Mouse (Mus musculus) lung, embryonic 15.5 days (tissue): Measurements from ENCODE around the gene Tipin. TPM values are rescaled to one million over a fixed set of nuclear protein-coding genes. Genes with fewer than 3 reads are reported as not detected.
"Not testable (repeated sequence)": the region's sequence is repeated elsewhere in the genome, so short reads cannot be mapped to it uniquely, and the experiment has no call there.

Experiments
- ATAC-seq: fragments of 200-750 bp; cut with Nextera tagmentation; 2 replicates; pipeline ENCODE4 v1.8.0; 2017; ENCODE audit warnings: moderate number of reproducible peaks, borderline replicate concordance; ENCODE audit not compliant: low FRiP score, low TSS enrichment; ENCODE audit errors: extremely low read depth
- H3K27ac ChIP-seq: fragments of 300-500 bp; sonication (generic); 2 replicates; pipeline ENCODE4 v1.5.1; 2015; ENCODE audit warnings: moderate library complexity, mild to moderate bottlenecking, inconsistent platforms
- H3K27me3 ChIP-seq: fragments of 300-500 bp; sonication (generic); 2 replicates; pipeline ENCODE4 v1.6.1; 2015; ENCODE audit warnings: inconsistent platforms
- H3K36me3 ChIP-seq: fragments of 300-500 bp; sonication (generic); 2 replicates; pipeline ENCODE4 v1.6.1; 2015; ENCODE audit warnings: inconsistent platforms
- H3K4me1 ChIP-seq: fragments of 300-500 bp; sonication (generic); 2 replicates; pipeline ENCODE4 v1.6.1; 2015; ENCODE audit warnings: inconsistent platforms
- H3K4me2 ChIP-seq: fragments of 300-500 bp; sonication (generic); 2 replicates; pipeline ENCODE4 v1.6.1; 2015; ENCODE audit warnings: inconsistent platforms, mild to moderate bottlenecking, moderate library complexity
- H3K4me3 ChIP-seq: fragments of 300-500 bp; sonication (generic); 2 replicates; pipeline ENCODE4 v1.5.1; 2015; ENCODE audit warnings: mild to moderate bottlenecking, inconsistent platforms
- H3K9ac ChIP-seq: fragments of 300-500 bp; sonication (generic); 2 replicates; pipeline ENCODE4 v1.6.1; 2015; ENCODE audit warnings: inconsistent platforms
- H3K9me3 ChIP-seq: fragments of 300-500 bp; sonication (generic); 2 replicates; pipeline ENCODE4 v1.6.1; 2016; ENCODE audit warnings: inconsistent platforms
- WGBS: fragments of 180-500 bp; shearing (Covaris S2); methylation state at CpG from one replicate; pipeline ENCODE4 v1.1.7; 2015; 5-methylcytosine and 5-hydroxymethylcytosine counted together
- polyA plus RNA-seq: library from polyadenylated mRNA; unstranded; fragments of >200 nt; fragmentation: Nextera tagmentation; extraction: Ambion mirVana; gene quantifications from 2 replicates; pipeline ENCODE4 v1.2.1, GENCODE M21; 2015

Gene Tipin
- polyA plus RNA-seq, 1 experiment from 2014 or later = 250 TPM

DNA sequence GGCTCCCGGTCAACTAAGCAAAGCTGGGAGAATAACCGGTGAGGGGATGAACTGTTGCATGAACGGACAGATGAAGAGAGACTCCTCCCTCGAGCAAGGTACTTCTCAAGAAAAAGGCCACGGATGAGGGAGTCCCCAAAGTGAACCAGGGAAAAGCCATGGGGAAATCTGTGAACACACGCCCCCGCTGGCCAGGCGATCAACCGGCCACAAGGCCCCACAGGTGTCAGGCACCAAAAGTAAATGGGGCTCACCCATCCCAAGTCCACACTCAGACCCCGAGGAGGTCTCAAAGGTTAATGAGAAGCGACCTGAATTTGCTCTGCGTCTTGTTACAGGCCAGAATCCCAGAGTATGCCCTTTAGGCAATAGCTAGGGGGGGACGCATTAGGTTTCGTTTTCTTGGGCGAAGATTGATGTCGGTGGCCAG is 28.8 kb upstream of the Tipin start:
- Histone ChIP-seq H3K9ac (peak overlapping the region; percentile 92), H3K4me3 (peak overlapping the region; percentile 94), H3K27ac (peak overlapping the region; percentile 95), H3K27me3 (no peaks in the 10 kb centered on the region), H3K4me1 (peaks cover 15% of the 10 kb centered on the region), H3K36me3 (no peaks in the 10 kb centered on the region), H3K4me2 (peak overlapping the region; percentile 73), H3K9me3 (no peaks in the 10 kb centered on the region)
- under 1% methylated on average over 16 of the region's 16 CpGs for WGBS
- no peak for ATAC-seq

DNA sequence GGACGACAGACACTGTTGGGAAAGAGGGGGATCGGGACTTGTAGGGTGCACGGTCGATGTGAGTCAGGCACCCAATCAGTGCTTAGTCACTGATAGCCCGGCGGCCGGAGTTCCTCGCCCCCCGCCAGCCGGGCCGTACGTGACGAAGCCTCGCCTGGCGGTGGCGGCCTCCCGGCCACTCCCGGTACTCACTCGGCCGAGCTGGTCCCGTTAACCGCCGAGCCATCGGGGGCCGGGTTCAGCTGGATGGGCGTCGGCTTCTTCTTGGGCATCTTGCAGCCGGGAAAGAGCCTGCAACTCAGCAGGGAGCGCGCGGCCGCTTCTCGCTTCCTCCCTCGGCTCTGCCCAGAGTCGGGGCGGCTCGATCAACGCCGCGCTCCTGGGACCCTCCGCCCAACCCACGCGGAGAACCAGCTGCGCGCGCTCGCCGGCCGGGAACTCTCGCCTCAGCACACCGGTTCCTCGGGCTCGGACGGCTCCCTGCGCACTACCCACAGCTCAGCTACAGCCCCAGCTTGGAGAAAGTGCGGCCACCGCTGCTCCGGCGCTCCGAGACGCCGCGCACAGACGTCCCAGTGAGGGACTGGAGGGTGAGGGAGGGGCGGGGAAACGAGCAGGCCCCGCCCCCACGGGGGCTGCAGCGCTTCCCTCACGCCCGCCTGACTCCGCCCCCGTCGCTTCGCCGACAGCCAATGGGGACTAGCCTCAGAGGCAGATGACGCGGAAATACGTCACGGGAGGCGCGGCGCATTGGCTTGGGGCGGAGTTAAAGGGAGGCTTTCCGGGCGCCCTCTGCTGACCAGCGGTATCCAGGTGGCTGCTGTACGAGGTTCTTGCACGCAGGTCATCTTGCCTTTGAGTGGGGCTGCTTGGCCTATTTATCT is 28.1 kb upstream of the Tipin start, which contains the start of gene Map2k1:
Map2k1 (minus strand) TSS at position 611 of the 884 bp plus-strand sequence.
- Histone ChIP-seq H3K4me2 (peak within 1 kb of the TSS; percentile 73), H3K27ac (peak within 1 kb of the TSS; percentile 95), H3K9ac (peak within 1 kb of the TSS; percentile 92), H3K27me3 (no peaks in the 10 kb centered on the region), H3K4me1 (peaks cover 15% of the 10 kb centered on the region), H3K4me3 (peak within 1 kb of the TSS; percentile 94), H3K9me3 (no peaks in the 10 kb centered on the region), H3K36me3 (no peaks in the 10 kb centered on the region)
- WGBS = under 1% methylated on average over 87 of the region's 89 CpGs
- ATAC-seq = peak; percentile 99

- Histone ChIP-seq H3K4me3 (no peak overlapping the region), H3K36me3 (no peaks in the 10 kb centered on the region), H3K9ac (no peak overlapping the region), H3K27ac (no peak overlapping the region), H3K4me2 (no peak overlapping the region), H3K4me1 (peaks cover 15% of the 10 kb centered on the region), H3K9me3 (no peaks in the 10 kb centered on the region), H3K27me3 (no peaks in the 10 kb centered on the region)
- WGBS = 61% methylated on average over 3 of the region's 3 CpGs
- ATAC-seq = no peak
These were observed 26.0 kb upstream of the Tipin start for GRCm38 (mm10) chr9:64255422-64255821.

GRCm38 (mm10) chr9:64256204-64256603 is 25.2 kb upstream of the Tipin start:
- Histone ChIP-seq H3K4me2 (no peak overlapping the region), H3K4me3 (no peak overlapping the region), H3K36me3 (no peaks in the 10 kb centered on the region), H3K9ac (no peak overlapping the region), H3K27ac (no peak overlapping the region), H3K27me3 (no peaks in the 10 kb centered on the region), H3K9me3 (no peaks in the 10 kb centered on the region), H3K4me1 (peaks cover 12% of the 10 kb centered on the region)
- ATAC-seq = no peak
- WGBS = 91% methylated on average over 3 of the region's 3 CpGs

DNA sequence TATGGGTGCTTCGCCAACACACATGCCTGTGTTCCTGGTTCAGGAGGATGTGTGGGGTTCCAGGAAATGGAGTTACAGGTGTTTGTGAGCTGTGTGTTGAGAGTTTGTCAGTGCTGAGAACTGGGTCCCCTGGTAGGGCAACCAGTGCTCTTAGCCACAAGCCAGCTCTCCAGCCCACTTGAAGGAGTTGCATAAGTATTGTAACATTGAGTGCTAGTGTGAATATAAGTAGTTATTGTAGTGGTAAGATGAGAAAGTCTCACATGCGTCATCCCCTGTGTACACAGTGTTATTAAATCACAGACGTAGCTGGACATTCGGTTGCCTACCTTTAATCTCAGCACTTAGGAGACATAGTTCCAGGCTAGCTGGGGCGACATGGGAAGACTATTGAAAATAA is 21.5 kb upstream of the Tipin start:
- no peaks in the 10 kb centered on the region for H3K36me3 ChIP-seq
- no peaks in the 10 kb centered on the region for H3K27me3 ChIP-seq
- H3K4me1 ChIP-seq = no peaks in the 10 kb centered on the region
- no peak overlapping the region for H3K4me2 ChIP-seq
- no peak overlapping the region for H3K27ac ChIP-seq
- no peak overlapping the region for H3K4me3 ChIP-seq
- WGBS = 63% methylated on average over 5 of the region's 5 CpGs
- no peak overlapping the region for H3K9ac ChIP-seq
- H3K9me3 ChIP-seq = no peaks in the 10 kb centered on the region
- ATAC-seq = no peak

GRCm38 (mm10) chr9:64261023-64261422 is 20.4 kb upstream of the Tipin start:
- H3K27ac ChIP-seq = no peak overlapping the region
- H3K4me2 ChIP-seq = no peak overlapping the region
- H3K9me3 ChIP-seq = no peaks in the 10 kb centered on the region
- ATAC-seq = no peak
- no peak overlapping the region for H3K9ac ChIP-seq
- 75% methylated on average over 4 of the region's 4 CpGs for WGBS
- no peaks in the 10 kb centered on the region for H3K27me3 ChIP-seq
- H3K4me3 ChIP-seq = no peak overlapping the region
- H3K36me3 ChIP-seq = no peaks in the 10 kb centered on the region
- H3K4me1 ChIP-seq = no peaks in the 10 kb centered on the region

GRCm38 (mm10) chr9:64264813-64265212 is 16.6 kb upstream of the Tipin start:
- H3K4me1 ChIP-seq = no peaks in the 10 kb centered on the region
- no peak for ATAC-seq
- no peaks in the 10 kb centered on the region for H3K36me3 ChIP-seq
- no peak overlapping the region for H3K4me3 ChIP-seq
- H3K4me2 ChIP-seq = no peak overlapping the region
- H3K9me3 ChIP-seq = no peaks in the 10 kb centered on the region
- H3K9ac ChIP-seq = no peak overlapping the region
- no peaks in the 10 kb centered on the region for H3K27me3 ChIP-seq
- no peak overlapping the region for H3K27ac ChIP-seq
- WGBS = 36% methylated on average over 1 of the region's 1 CpGs

- no peak overlapping the region for H3K4me3 ChIP-seq
- no peaks in the 10 kb centered on the region for H3K9me3 ChIP-seq
- H3K4me2 ChIP-seq = no peak overlapping the region
- no peaks in the 10 kb centered on the region for H3K4me1 ChIP-seq
- 94% methylated on average over 1 of the region's 1 CpGs for WGBS
- no peaks in the 10 kb centered on the region for H3K36me3 ChIP-seq
- ATAC-seq = no peak
- no peaks in the 10 kb centered on the region for H3K27me3 ChIP-seq
- no peak overlapping the region for H3K27ac ChIP-seq
- no peak overlapping the region for H3K9ac ChIP-seq
These were observed 14.2 kb upstream of the Tipin start for GRCm38 (mm10) chr9:64267231-64267630.

DNA sequence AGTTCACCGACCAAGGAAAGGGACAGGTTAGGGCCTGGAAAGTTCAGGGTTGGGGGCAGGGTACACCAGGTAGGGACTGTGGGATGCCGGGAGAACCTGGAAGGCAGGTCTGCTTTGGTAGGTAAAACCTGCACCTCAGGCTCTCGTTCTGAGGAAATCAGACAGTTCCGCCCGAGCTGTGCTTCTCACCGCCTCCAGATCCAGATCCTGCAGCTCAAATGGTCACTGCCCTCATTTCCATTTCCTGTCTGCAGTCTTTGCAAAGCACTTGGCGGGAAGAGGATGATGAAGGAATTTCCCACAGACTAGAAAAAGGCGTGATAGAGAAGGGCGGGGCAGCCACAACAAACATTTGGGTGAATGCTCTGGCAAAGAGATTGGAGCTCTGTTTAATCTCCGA is 13.2 kb upstream of the Tipin start:
- WGBS = 79% methylated on average over 10 of the region's 10 CpGs
- no peak for ATAC-seq
- H3K4me2 ChIP-seq = no peak overlapping the region

GRCm38 (mm10) chr9:64268836-64269235 is 12.5 kb upstream of the Tipin start:
- H3K36me3 ChIP-seq, H3K27me3 ChIP-seq, H3K4me3 ChIP-seq, ATAC-seq, H3K4me1 ChIP-seq, H3K9me3 ChIP-seq, H3K27ac ChIP-seq, H3K4me2 ChIP-seq, H3K9ac ChIP-seq: not testable (repeated sequence)
- 93% methylated on average over 8 of the region's 8 CpGs for WGBS

More for the DNA sequence above, 13.2 kb upstream of the Tipin start:
- H3K9ac ChIP-seq = no peak overlapping the region
- H3K36me3 ChIP-seq = no peaks in the 10 kb centered on the region
- no peaks in the 10 kb centered on the region for H3K4me1 ChIP-seq
- H3K27ac ChIP-seq = no peak overlapping the region
- no peak overlapping the region for H3K4me3 ChIP-seq
- no peaks in the 10 kb centered on the region for H3K27me3 ChIP-seq
- H3K9me3 ChIP-seq = no peaks in the 10 kb centered on the region

- H3K27me3 ChIP-seq = no peaks in the 10 kb centered on the region
- ATAC-seq = no peak
- H3K27ac ChIP-seq = no peak overlapping the region
- no peak overlapping the region for H3K4me3 ChIP-seq
- no peak overlapping the region for H3K4me2 ChIP-seq
- no peaks in the 10 kb centered on the region for H3K4me1 ChIP-seq
- H3K9ac ChIP-seq = no peak overlapping the region
- no peaks in the 10 kb centered on the region for H3K36me3 ChIP-seq
- 61% methylated on average over 3 of the region's 3 CpGs for WGBS
- H3K9me3 ChIP-seq = no peaks in the 10 kb centered on the region
These were observed 10.1 kb upstream of the Tipin start for GRCm38 (mm10) chr9:64271249-64271648.

GRCm38 (mm10) chr9:64272611-64273010 is 8.8 kb upstream of the Tipin start:
- no peak for ATAC-seq
- no peaks in the 10 kb centered on the region for H3K9me3 ChIP-seq
- 28% methylated on average over 7 of the region's 7 CpGs for WGBS

More at GRCm38 (mm10) chr9:64272611-64273010, 8.8 kb upstream of the Tipin start:
- H3K4me2 ChIP-seq = no peak overlapping the region
- no peaks in the 10 kb centered on the region for H3K36me3 ChIP-seq
- no peak overlapping the region for H3K9ac ChIP-seq
- H3K4me1 ChIP-seq = no peaks in the 10 kb centered on the region
- no peak overlapping the region for H3K4me3 ChIP-seq
- no peaks in the 10 kb centered on the region for H3K27me3 ChIP-seq
- no peak overlapping the region for H3K27ac ChIP-seq
